Mouse (Mus musculus) hindbrain, embryonic 15.5 days (tissue): ENCODE measurements around the gene Cers3. TPM values are rescaled to one million over a fixed set of nuclear protein-coding genes. Genes with fewer than 3 reads are reported as not detected.
A peak's percentile ranks its signal among the peaks of the same experiment; 100 is the strongest.

Experiments
- ATAC-seq: fragments of 200-750 bp; cut with Nextera tagmentation; 2 replicates; pipeline ENCODE4 v1.8.0; 2017; ENCODE audit warnings: low read depth, moderate number of reproducible peaks, moderate TSS enrichment; ENCODE audit not compliant: low FRiP score
- H3K27ac ChIP-seq: fragments of 300-500 bp; sonication (generic); replicated peaks from 2 replicates; pipeline ENCODE4 v1.5.1; 2015; ENCODE audit warnings: mild to moderate bottlenecking, inconsistent platforms
- H3K27me3 ChIP-seq: fragments of 300-500 bp; sonication (generic); 2 replicates; pipeline ENCODE4 v1.6.1; 2015; ENCODE audit warnings: control low read depth, inconsistent platforms
- H3K36me3 ChIP-seq: fragments of 300-500 bp; sonication (generic); 2 replicates; pipeline ENCODE4 v1.6.1; 2015; ENCODE audit warnings: control low read depth, inconsistent platforms
- H3K4me1 ChIP-seq: fragments of 300-500 bp; sonication (generic); replicated peaks from 2 replicates; pipeline ENCODE4 v1.6.1; 2015; ENCODE audit warnings: control low read depth, inconsistent platforms
- H3K4me2 ChIP-seq: fragments of 300-500 bp; sonication (generic); 2 replicates; pipeline ENCODE4 v1.6.1; 2015; ENCODE audit warnings: moderate library complexity, mild to moderate bottlenecking, inconsistent platforms
- H3K4me3 ChIP-seq: fragments of 300-500 bp; sonication (generic); 2 replicates; pipeline ENCODE4 v1.5.1; 2015; ENCODE audit warnings: mild to moderate bottlenecking, inconsistent platforms
- H3K9ac ChIP-seq: fragments of 300-500 bp; sonication (generic); 2 replicates; pipeline ENCODE4 v1.6.1; 2015; ENCODE audit warnings: inconsistent platforms
- H3K9me3 ChIP-seq: fragments of 300-500 bp; sonication (generic); 2 replicates; pipeline ENCODE4 v1.6.1; 2016; ENCODE audit warnings: control low read depth, inconsistent platforms
- WGBS: fragments of 180-500 bp; shearing (Covaris S2); methylation state at CpG from one replicate; pipeline ENCODE4 v1.1.7; 2015; 5-methylcytosine and 5-hydroxymethylcytosine counted together
- polyA plus RNA-seq: library from polyadenylated mRNA; unstranded; fragments of >200 nt; fragmentation: Nextera tagmentation; extraction: Ambion mirVana; gene quantifications from 2 replicates; pipeline ENCODE4 v1.2.1, GENCODE M21; 2015

Cers3 gene
- polyA plus RNA-seq, 1 experiment from 2014 or later, result 0.52 TPM

DNA sequence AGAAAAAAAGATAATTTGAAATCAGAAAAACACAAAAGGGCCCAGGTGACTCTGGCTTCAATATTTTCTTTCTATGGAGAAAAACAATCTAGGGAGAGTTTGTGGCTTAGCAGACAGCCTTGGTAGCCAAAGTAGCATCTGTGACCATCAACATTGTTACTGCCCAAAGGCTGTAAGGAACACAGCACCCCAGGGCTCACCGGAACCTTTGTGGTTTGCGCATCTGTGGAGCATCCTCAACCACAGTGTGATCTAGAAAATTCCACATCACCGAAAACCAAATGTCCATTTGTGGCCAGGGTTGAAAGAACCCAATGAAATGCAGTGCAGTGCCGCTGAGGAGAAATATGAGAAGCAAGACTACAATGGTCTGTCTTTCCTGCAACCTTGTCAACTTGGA lies 69.0 kb downstream of the Cers3 start:
- ATAC-seq, result no peak

DNA sequence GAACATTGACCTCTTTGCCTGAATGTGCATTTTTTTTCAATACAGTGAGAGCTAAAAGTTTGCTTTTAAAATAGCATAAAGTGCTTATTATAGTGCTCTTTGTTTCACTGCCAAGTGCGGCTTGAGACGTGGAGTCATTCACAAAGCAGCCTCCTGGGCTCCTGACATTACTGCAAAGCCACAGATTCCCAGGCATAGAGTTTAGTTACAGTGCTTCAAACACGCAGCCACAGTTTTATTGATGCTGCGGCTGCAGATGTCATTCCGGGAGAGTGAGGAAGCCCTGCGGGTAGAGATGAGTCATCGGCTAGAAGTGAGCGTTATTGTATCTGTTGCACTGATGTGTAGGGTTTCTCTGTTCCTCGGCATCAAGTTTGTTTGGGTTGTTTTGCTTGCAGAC lies 69.4 kb downstream of the Cers3 start:
- no peak overlapping the region for H3K27ac ChIP-seq
- H3K4me1 ChIP-seq, result no peaks in the 10 kb centered on the region
- 54% methylated on average over 9 of the region's 9 CpGs for WGBS
- H3K27me3 ChIP-seq, result no peaks in the 10 kb centered on the region
- ATAC-seq, result no peak
- no peak overlapping the region for H3K4me2 ChIP-seq
- H3K4me3 ChIP-seq, result no peak overlapping the region
- no peaks in the 10 kb centered on the region for H3K36me3 ChIP-seq
- H3K9ac ChIP-seq, result no peak overlapping the region
- no peaks in the 10 kb centered on the region for H3K9me3 ChIP-seq

More for the DNA sequence above, 69.0 kb downstream of the Cers3 start:
- no peaks in the 10 kb centered on the region for H3K4me1 ChIP-seq
- H3K36me3 ChIP-seq, result no peaks in the 10 kb centered on the region
- H3K27me3 ChIP-seq, result no peaks in the 10 kb centered on the region
- H3K27ac ChIP-seq, result no peak overlapping the region
- WGBS, result 91% methylated on average over 4 of the region's 4 CpGs
- no peak overlapping the region for H3K9ac ChIP-seq
- no peak overlapping the region for H3K4me2 ChIP-seq
- no peak overlapping the region for H3K4me3 ChIP-seq
- no peaks in the 10 kb centered on the region for H3K9me3 ChIP-seq

DNA sequence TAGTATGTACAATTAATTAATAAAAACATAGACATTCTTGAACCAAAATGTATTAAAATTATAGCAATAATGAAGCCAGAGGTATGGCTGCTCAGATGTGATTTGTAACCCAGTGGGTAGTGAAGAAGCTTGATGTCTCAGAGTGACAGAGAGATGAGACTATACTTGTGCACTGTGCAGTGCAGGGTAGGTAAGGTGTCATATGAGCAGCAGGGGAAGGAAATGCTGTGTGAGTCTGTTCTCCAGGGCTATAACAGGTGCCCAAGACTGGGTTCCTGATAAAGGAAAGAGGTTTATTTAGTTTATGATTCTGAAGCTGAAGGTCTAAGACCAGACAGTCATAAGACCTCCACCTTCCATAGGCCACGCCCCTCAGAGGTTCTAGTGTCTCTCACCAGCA lies 69.9 kb downstream of the Cers3 start:
- H3K4me2 ChIP-seq, result no peak overlapping the region
- no peak for ATAC-seq
- H3K4me1 ChIP-seq, result no peaks in the 10 kb centered on the region
- H3K9me3 ChIP-seq, result no peaks in the 10 kb centered on the region
- no peak overlapping the region for H3K4me3 ChIP-seq
- H3K27ac ChIP-seq, result no peak overlapping the region
- WGBS, result 67% methylated on average over 1 of the region's 1 CpGs
- no peaks in the 10 kb centered on the region for H3K36me3 ChIP-seq
- no peaks in the 10 kb centered on the region for H3K27me3 ChIP-seq
- no peak overlapping the region for H3K9ac ChIP-seq

DNA sequence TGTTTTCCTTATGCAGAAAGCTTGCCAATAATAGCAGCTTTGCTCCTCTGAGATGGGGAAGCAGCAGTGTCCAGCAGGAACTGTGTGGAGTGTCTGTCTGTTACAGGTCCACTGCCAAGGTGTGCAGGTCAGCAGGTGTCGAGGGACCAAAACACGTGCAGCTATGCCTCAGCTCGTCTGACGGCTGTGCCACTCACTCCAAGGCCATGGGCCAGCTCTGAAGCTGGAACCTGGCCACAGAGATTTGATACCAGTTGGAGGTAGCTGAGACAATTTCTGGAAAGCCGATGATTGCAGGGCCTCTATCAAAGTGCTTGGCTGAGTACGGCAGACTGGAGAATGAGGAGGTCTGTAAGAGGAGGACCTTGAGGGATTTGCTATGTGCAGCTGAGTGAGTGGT lies 72.2 kb downstream of the Cers3 start:
- no peaks in the 10 kb centered on the region for H3K27me3 ChIP-seq
- H3K4me3 ChIP-seq, result no peak overlapping the region
- H3K4me1 ChIP-seq, result no peaks in the 10 kb centered on the region
- H3K27ac ChIP-seq, result no peak overlapping the region
- WGBS, result 87% methylated on average over 6 of the region's 6 CpGs
- no peak for ATAC-seq
- no peak overlapping the region for H3K9ac ChIP-seq
- H3K9me3 ChIP-seq, result no peaks in the 10 kb centered on the region
- no peak overlapping the region for H3K4me2 ChIP-seq
- no peaks in the 10 kb centered on the region for H3K36me3 ChIP-seq

DNA sequence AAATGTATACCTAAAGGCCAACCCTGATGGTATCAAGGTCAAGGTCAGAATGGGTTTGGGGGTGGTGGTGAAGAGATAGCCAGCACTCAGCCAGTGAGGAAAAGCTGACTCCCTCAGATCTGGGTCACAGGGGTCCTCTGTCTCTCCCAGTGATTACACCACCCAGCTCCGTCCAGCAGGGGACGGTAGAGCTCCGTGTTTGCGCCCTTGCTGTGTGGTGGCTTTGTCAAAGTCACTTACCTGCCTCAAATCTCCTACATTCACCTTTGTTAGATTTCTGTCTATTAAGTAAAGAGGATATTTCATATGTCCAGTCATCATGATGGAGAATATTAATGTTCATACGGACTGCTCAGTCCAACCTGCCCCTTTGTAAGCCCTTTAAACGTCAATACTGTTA lies 76.7 kb downstream of the Cers3 start:
- Histone ChIP-seq H3K9me3 (no peaks in the 10 kb centered on the region), H3K9ac (no peak overlapping the region), H3K4me1 (no peaks in the 10 kb centered on the region), H3K4me3 (no peak overlapping the region), H3K27ac (no peak overlapping the region), H3K4me2 (no peak overlapping the region), H3K36me3 (no peaks in the 10 kb centered on the region), H3K27me3 (no peaks in the 10 kb centered on the region)
- ATAC-seq, result no peak
- WGBS, result 26% methylated on average over 6 of the region's 6 CpGs

DNA sequence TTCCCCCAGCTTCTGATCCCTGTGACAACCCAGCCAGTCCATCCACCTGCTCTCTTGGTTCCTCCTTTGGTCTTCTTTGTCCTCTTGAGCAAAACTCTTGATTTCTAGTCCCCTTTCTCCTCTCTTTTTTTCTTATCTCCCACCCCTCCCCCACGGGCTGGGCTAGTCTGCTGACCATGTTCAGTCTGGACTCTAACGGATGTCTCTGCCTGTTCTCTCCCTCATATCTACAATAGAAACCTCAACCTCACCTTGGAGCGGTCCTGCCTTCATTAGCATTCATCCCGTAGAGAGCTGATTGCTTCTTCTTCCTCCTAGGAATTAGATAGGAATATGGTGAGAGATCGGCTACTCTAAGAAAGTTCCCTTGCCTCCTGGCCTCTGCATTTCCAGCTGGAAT lies 87.5 kb downstream of the Cers3 start:
- Histone ChIP-seq H3K4me1 (peaks cover 5% of the 10 kb centered on the region; the same call in 1 of the 2 replicates), H3K9ac (no peak overlapping the region), H3K4me3 (no peak overlapping the region), H3K9me3 (no peaks in the 10 kb centered on the region), H3K4me2 (no peak overlapping the region), H3K27me3 (no peaks in the 10 kb centered on the region), H3K36me3 (no peaks in the 10 kb centered on the region), H3K27ac (no peak overlapping the region)
- WGBS, result 80% methylated on average over 5 of the region's 5 CpGs
- ATAC-seq, result no peak

DNA sequence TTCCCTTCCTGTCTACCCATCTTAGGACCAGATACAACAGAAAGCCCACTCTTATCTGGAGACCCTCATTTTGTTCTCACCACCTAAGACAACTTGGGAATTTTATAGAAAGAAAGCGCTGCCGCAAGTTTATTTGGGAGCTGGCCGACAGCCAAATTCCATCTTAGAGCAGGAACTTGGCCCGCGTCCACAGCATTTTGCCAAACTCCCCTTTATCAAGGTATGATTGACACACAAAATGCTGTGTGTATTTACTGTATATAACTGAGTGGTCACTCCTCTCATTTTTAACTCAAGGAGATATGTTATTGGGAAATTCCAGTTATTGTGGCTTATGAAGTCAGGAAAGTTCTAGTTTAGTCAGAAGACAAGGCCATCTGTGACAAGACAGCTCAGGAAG lies 88.0 kb downstream of the Cers3 start:
- Histone ChIP-seq H3K4me1 (peaks cover 5% of the 10 kb centered on the region; the same call in 1 of the 2 replicates), H3K4me3 (no peak overlapping the region), H3K4me2 (no peak overlapping the region), H3K36me3 (no peaks in the 10 kb centered on the region), H3K27ac (no peak overlapping the region), H3K9ac (no peak overlapping the region), H3K27me3 (no peaks in the 10 kb centered on the region), H3K9me3 (no peaks in the 10 kb centered on the region)
- 61% methylated on average over 5 of the region's 5 CpGs for WGBS
- no peak for ATAC-seq

DNA sequence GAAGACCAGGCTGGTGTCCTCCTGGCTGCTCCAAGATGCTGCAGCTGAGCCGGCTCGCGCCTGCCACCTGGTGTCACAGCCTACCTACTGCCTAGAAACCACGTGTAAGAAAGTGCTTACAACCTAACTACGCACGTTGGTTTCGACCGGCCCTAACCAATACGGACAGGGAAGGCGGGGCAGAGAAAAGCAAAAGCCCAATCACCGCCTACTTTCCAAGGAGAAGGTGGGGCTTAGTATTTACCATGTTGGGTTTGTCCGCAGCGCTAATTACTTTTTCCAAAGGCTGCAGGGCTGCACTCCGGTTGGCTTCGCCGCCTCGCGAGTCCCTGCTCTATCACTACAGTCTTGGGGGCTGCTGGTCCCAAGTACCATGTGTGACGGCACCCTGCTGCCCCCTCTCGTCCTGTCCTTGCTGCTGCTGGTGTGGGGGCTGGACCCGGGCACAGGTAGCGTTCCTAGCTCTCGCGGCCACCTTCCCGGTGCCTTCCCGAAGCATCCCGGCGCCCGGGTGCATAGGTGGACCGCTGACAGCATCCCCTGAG lies 96.2 kb downstream of the Cers3 start, which contains the start of gene Adamts17:
Gene Adamts17 (plus strand): TSS at position 273 of the 545 bp plus-strand sequence.
- peak within 1 kb of the TSS; percentile 88 for H3K4me2 ChIP-seq
- H3K4me1 ChIP-seq, result peaks cover 17% of the 10 kb centered on the region
- peak within 1 kb of the TSS; percentile 74 for H3K27ac ChIP-seq
- peak within 1 kb of the TSS; percentile 47 for H3K9ac ChIP-seq
- peak within 1 kb of the TSS; percentile 57 for H3K4me3 ChIP-seq
- H3K27me3 ChIP-seq, result no peaks in the 10 kb centered on the region
- H3K9me3 ChIP-seq, result no peaks in the 10 kb centered on the region
- ATAC-seq, result peak; percentile 99
- H3K36me3 ChIP-seq, result no peaks in the 10 kb centered on the region
- under 1% methylated on average over 30 of the region's 30 CpGs for WGBS

DNA sequence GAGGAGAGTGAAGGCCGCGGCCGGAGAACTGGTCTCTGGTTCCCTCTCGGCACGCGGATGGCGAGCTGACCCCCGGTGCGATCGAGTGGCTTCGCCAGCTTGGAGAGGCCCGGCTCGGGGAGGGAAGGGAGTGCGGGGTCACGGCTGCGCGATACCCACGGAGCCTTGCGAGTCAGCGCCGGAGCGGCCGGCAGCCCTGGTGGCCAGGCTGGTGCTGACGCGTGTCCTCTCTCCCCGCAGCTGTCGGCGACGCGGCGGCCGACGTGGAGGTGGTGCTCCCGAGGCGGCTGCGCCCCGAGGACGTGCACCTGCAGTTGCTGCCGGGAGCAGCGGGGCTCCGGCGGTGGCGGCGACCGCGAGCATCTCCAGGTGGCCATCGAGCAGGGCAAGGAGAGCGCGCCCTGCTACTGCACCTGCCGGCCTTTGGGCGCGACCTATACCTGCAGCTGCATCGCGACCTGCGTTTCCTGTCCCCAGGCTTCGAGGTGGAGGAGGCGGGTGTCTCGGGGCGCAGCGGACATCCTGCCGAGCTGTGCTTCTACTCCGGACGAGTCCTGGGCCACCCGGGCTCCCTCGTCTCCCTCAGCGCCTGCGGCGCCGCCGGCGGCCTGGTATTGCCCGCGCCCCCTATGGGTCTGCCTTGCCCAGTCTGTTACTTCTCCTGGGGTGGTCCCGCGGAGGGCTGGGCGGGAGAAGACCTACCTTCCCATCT lies 96.9 kb downstream of the Cers3 start:
- peak; percentile 50 for ATAC-seq
- under 1% methylated on average over 75 of the region's 76 CpGs for WGBS

DNA sequence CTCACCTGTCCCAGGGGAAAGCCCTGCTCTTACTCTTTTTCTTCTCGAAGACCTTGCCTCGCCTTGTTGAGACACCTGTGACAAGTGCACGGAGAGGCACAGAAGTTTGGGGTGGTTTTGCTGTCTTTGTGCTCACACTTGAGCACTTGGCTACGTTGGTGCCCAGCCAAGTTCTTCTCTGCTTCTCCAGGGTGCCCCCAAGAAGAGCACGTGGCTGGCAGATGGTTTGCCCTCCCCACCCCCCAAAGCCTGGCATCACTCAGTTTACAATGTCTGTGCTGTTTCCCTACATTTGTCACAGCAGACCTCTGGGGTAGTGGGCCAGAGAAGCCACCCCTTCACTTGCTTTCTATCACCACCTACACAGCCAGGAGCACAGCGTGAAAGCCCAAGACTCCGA lies 97.9 kb downstream of the Cers3 start:
- no peak for ATAC-seq
- H3K9ac ChIP-seq, result no peak overlapping the region
- no peaks in the 10 kb centered on the region for H3K9me3 ChIP-seq
- H3K27me3 ChIP-seq, result no peaks in the 10 kb centered on the region
- peak overlapping the region; percentile 88 for H3K4me2 ChIP-seq
- H3K36me3 ChIP-seq, result no peaks in the 10 kb centered on the region
- peak overlapping the region; percentile 57; the same call in 1 of the 2 replicates for H3K4me3 ChIP-seq
- H3K4me1 ChIP-seq, result peaks cover 17% of the 10 kb centered on the region
- WGBS, result 72% methylated on average over 7 of the region's 7 CpGs
- H3K27ac ChIP-seq, result no peak overlapping the region

More for the DNA sequence above, 96.9 kb downstream of the Cers3 start:
- Histone ChIP-seq H3K4me1 (peaks cover 17% of the 10 kb centered on the region), H3K4me2 (peak overlapping the region; percentile 88), H3K36me3 (no peaks in the 10 kb centered on the region), H3K27ac (peak overlapping the region; percentile 74), H3K4me3 (peak overlapping the region; percentile 57), H3K9me3 (no peaks in the 10 kb centered on the region), H3K9ac (peak overlapping the region; percentile 47), H3K27me3 (no peaks in the 10 kb centered on the region)

DNA sequence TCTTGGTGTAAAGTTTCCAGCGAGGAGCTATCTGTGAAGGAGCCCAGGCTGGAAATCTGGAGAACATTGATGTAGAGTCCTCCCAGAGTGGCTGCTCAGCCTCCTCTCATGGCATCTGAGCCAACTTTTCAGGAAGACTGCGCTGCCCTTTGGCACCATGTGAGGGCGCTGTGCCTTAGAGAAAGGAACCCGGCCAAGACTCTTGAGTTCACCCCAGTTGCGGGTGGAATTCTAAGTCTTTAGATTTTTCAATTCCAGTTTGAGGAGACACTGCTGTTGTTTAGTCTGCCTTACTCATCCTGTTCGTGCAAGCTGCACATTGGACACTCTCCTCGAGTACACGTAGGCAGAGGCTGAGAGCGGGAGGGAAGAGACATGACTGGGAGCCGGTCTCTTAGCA lies 98.7 kb downstream of the Cers3 start:
- Histone ChIP-seq H3K9ac (no peak overlapping the region), H3K36me3 (no peaks in the 10 kb centered on the region), H3K4me1 (peaks cover 17% of the 10 kb centered on the region), H3K4me3 (no peak overlapping the region), H3K27me3 (no peaks in the 10 kb centered on the region), H3K27ac (no peak overlapping the region), H3K9me3 (no peaks in the 10 kb centered on the region), H3K4me2 (no peak overlapping the region)
- no peak for ATAC-seq
- WGBS, result 60% methylated on average over 10 of the region's 10 CpGs

DNA sequence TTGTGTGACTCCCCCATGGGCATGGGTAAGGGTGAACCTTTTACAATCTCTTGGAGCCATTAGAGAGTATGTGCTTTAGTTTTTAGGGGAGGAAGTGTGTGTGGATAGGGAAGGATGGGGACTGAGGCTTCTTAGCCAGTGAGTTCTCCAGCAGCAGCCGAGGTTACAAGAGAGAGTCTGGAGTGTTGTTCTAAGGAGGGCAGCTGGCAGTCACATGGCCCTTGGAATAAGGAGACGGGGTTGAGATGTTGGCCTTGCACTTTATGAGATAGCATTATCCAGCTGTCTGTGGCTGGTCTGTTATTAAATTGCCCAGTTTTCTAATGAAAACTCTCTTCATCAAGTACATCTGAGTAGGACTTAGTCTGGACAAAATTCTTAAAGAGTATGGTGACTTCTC lies 100.5 kb downstream of the Cers3 start:
- no peaks in the 10 kb centered on the region for H3K27me3 ChIP-seq
- H3K9me3 ChIP-seq, result no peaks in the 10 kb centered on the region
- ATAC-seq, result no peak
- peaks cover 17% of the 10 kb centered on the region for H3K4me1 ChIP-seq
- no peak overlapping the region for H3K9ac ChIP-seq
- WGBS, result 80% methylated on average over 2 of the region's 2 CpGs
- H3K27ac ChIP-seq, result no peak overlapping the region
- no peak overlapping the region for H3K4me2 ChIP-seq
- H3K4me3 ChIP-seq, result no peak overlapping the region
- H3K36me3 ChIP-seq, result no peaks in the 10 kb centered on the region
